Mouse (Mus musculus) liver, adult 2 months (tissue): Measurements from ENCODE around the gene Ece1.

Source experiments
- CTCF ChIP-seq: fragments of 200-500 bp; IDR thresholded peaks from 2 replicates; pipeline ENCODE4 v1.5.1; 2011; ENCODE audit warnings: low read depth, low read length, control low read depth
- POLR2A ChIP-seq: fragments of 200-500 bp; IDR thresholded peaks from 2 replicates; pipeline ENCODE4 v1.6.1; 2011; ENCODE audit warnings: low read length, control low read depth; ENCODE audit not compliant: insufficient read depth; ENCODE audit errors: extremely low read depth

DNA sequence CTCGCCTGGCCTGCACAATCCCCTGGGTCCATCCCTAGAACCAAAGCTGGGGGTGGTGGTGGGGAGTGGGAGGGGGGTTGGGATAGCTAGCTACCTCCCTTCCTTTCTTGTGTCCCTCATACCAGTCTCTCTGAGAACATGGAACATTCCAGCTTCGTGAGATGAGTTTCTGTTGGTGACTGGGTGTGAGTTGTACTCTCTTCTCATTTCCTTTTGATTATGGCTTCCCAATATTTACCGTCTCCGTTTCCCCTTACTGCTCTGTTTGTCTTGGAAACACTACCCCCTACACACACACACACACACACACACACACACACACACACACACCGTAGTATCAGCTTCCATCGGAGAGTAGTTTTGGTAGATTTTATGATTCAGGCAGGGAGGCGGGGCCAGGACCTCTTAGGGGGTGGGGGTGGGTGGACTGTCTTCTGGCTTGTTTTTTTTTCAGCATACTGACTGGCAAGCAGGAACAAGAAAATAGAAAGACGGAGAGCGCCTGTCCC, 68.5 kb downstream of the Ece1 start:
- no peak for TF ChIP-seq CTCF
- TF ChIP-seq POLR2A = no peak
